Mouse (Mus musculus): ENCODE measurements around the gene Hoxd11. TPM values are rescaled to one million over a fixed set of nuclear protein-coding genes. Genes with fewer than 3 reads are reported as not detected.

The Hoxd11 gene
- total RNA-seq, 4 experiments from 2014 or later: not detected

GRCm38 (mm10) chr2:74694066-74694465 lies 14.7 kb downstream of the Hoxd11 start:
- no peak for DNase-seq (ENCODE audit: low spot score in 2 of 2)

- DNase-seq (ENCODE audit: low spot score in 2 of 2): no peak
Observed at GRCm38 (mm10) chr2:74695383-74695782, 16.0 kb downstream of the Hoxd11 start.

GRCm38 (mm10) chr2:74695813-74696430 lies 16.6 kb downstream of the Hoxd11 start:
- DNase-seq (ENCODE audit: low spot score in 2 of 2): no peak

GRCm38 (mm10) chr2:74696442-74697335 lies 17.3 kb downstream of the Hoxd11 start:
- no peak for DNase-seq (ENCODE audit: low spot score in 2 of 2)

GRCm38 (mm10) chr2:74697567-74698121 lies 18.3 kb downstream of the Hoxd11 start, which contains the start of gene Hoxd9:
Hoxd9 (plus strand) TSS chr2:74697727.
- DNase-seq (ENCODE audit: low spot score in 2 of 2): peak; percentile 59 to 74

- peak; percentile 37 to 48 for DNase-seq (ENCODE audit: low spot score in 2 of 2)
Observed at GRCm38 (mm10) chr2:74698201-74699052, 19.1 kb downstream of the Hoxd11 start.

GRCm38 (mm10) chr2:74699053-74699430 lies 19.7 kb downstream of the Hoxd11 start:
- no peak for DNase-seq (ENCODE audit: low spot score in 2 of 2)

- no peak for DNase-seq (ENCODE audit: low spot score in 2 of 2)
Observed at GRCm38 (mm10) chr2:74699664-74700545, 20.5 kb downstream of the Hoxd11 start.

- DNase-seq (ENCODE audit: low spot score in 2 of 2): no peak
Observed at GRCm38 (mm10) chr2:74700546-74701112, 21.3 kb downstream of the Hoxd11 start.

- peak in 1 of 2 experiments; percentile 53 for DNase-seq (ENCODE audit: low spot score in 2 of 2)
Observed at GRCm38 (mm10) chr2:74701949-74702819, 22.8 kb downstream of the Hoxd11 start.

- no peak for DNase-seq (ENCODE audit: low spot score in 2 of 2)
Observed at GRCm38 (mm10) chr2:74702820-74703219, 23.5 kb downstream of the Hoxd11 start.

GRCm38 (mm10) chr2:74703317-74703716 lies 24.0 kb downstream of the Hoxd11 start:
- no peak for DNase-seq (ENCODE audit: low spot score in 2 of 2)

GRCm38 (mm10) chr2:74703720-74704392 lies 24.5 kb downstream of the Hoxd11 start:
- no peak for DNase-seq (ENCODE audit: low spot score in 2 of 2)

- DNase-seq (ENCODE audit: low spot score in 2 of 2): peak; percentile 51 to 70
Observed at GRCm38 (mm10) chr2:74704393-74704998, 25.1 kb downstream of the Hoxd11 start, which contains the start of gene Hoxd8. Hoxd8 (plus strand) TSS chr2:74704615.

- no peak for DNase-seq (ENCODE audit: low spot score in 2 of 2)
Observed at GRCm38 (mm10) chr2:74704999-74705466, 25.7 kb downstream of the Hoxd11 start.

GRCm38 (mm10) chr2:74705467-74706089 lies 26.2 kb downstream of the Hoxd11 start:
- DNase-seq (ENCODE audit: low spot score in 2 of 2): no peak

GRCm38 (mm10) chr2:74706393-74706960 lies 27.1 kb downstream of the Hoxd11 start:
- no peak for DNase-seq (ENCODE audit: low spot score in 2 of 2)
